Mouse (Mus musculus) T-cell, adult 2 months (primary cell): ENCODE results near the gene Rrp7a.

Experiments used
- DNase-seq: peaks from one replicate; pipeline ENCODE4 v3.0.0; 2022; ENCODE audit warnings: low spot score

The Rrp7a gene

DNA sequence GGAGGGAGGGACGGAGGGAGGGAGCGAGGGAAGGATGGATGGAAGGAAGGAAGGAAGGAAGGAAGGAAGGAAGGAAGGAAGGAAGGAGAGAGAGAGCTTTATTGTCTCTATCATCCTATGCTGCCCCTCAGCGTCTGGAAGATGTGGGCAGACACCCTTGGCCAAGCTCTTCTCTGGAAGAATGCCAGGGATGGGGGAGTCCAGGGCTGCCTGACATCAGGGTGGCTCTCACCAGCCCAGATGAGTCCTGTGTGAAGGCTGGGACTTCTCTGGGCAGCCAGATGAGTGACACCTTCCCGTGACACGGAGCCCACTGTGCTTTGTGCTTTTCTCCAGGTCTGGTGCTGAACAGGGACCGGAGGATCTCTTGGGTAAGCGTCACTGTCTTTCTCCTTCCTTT is 10.7 kb downstream of the Rrp7a start:
- no peak for DNase-seq

DNA sequence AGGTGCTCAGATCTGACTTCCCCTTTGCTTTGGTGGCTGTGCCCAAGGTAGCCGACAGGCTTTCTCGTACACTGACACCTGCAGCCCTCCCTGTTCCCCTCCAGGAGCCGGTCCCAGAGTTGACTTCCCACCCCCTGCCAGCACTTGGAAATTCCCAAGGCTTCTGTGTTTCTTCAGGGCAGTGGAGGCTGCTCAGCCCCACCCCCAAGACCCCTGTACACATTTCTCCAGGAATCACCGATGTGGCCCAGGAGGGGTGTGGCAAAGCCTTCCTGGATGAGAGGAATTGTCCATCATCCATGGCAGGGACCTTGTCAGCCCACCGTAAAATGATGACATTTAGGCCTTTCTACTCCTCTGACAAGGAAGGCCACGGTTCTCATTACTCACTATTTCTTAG is 11.3 kb downstream of the Rrp7a start:
- no peak for DNase-seq

DNA sequence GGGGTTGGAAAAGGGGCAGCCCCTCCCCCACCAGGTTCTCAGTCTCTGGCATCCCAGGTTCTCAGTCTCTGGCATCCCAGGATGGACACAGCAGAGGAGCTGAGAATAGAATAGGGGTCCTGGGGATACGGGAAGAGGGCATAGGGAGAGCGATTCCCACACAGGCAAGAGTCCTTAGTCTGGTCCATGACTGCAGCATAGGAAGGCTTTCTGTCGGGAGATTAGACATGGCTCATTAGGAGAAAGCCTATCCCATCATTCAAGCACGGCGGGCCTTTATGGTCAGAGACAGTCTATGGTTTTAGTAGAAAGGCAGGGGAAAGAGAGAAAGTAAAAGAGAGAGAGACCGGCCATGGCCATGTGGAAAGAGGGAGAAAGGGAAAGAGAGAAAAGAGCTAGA is 14.8 kb downstream of the Rrp7a start:
- DNase-seq, result no peak

DNA sequence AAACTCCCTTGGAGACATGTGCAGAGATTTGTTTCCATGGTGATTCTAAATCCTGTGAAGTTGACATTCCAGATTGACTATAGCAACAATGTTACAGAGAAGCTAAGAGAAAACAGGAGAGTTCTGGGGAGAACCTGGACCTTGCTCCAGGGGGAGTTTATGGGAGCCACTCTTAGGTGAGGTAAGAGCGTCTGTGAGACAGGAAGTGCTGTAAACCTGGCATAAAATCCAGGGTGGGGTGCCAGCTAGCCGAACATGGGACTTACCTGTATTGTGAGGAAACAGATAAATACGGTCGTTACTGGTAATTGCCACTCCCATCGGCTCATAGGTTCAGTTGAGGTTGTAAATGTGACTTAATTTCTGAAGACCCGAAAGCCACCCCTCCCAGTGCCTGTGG is 16.2 kb downstream of the Rrp7a start:
- no peak for DNase-seq

DNA sequence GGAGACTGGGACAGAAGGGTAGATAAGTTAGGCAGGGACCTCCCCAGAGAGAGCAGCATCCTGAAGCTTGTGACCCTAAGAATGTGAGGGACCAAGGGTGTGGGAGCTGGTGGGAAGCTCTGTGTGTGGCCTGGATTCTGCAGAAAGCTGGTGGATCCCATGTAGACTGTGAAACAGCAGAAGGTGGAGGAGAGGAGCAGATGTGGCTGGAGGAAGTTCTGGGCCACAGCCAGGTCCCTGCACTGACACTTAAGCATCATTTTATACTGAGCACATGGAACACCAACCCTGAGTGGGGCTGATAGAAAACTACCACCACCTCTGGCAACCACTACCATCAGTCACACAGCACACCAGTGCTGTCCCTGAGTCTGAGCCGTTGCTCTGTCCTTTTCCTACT is 19.5 kb downstream of the Rrp7a start:
- no peak for DNase-seq

DNA sequence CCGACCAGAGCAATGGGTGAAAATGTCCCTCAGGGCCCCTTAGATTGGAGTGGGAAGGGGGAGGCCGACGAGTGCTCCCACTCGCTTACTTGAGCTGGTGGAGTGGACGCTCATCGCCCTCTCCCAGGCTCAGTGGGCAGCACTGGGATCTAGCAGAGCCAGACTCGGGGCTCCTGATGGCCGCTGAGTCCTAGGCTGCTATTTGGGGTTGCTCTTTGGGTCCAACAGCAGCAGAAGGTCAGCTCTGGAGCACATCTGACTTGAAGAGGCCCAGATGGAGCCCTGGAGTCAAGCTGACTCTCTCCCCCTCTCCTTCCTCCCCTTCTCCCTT is 22.3 kb downstream of the Rrp7a start:
- DNase-seq, result no peak

DNA sequence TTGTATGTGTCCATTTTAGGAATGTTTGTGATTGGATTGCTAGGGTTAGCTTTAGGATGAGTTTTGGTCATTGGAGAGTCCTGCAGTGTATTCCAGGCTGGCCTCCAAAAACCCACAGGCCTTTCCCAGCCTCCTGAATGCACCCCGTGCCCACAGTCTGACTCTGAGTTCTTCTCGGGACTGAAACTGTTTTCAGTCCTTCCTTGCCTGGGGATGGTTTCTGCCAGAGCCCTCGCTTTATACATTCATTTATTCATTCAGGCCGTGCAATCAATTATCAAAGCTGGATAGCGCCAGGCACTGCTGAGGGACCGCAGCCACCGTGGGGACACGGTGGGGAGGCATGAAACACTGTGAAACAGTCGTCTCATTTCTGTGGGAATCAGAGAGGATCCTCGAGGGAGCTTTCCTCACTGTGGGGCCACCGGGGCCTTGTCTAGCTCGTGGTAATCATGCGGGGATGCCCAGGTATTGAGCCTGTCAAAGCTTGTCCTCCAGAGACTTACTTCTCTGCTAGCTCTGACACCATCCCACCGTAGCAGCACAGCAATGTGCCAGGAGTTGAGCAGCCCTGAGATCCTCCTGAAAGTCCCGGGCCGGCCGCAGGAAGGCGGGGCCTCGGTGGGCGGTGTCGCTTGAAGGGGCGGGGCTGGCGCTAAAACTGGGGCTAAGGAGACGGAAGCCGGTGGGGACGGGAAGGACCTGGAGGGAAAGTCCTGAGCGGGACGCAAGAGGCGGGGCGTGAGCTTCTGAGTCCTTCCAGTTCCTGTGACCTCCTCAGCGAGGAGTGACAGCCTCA is 22.9 kb downstream of the Rrp7a start:
- peak; percentile 92 for DNase-seq

DNA sequence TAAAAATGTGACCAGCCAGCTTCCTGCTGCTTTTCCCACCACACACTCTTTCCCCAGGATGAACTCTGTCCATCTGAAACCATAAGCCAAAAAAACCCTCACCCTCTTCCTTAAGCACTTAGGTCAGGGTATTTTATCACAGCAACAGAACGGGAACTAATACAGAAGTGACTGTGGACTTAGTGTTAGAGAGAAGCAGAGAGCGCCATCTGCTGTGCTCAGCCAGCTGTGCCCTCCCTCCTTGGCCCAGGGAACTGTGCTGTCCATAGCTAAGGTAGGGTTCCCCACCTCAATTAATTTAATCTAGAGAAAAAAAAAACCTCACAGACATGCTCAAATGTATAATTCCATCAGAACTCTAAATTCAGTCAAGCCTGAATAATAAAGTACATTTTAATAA is 26.7 kb downstream of the Rrp7a start:
- no peak for DNase-seq

DNA sequence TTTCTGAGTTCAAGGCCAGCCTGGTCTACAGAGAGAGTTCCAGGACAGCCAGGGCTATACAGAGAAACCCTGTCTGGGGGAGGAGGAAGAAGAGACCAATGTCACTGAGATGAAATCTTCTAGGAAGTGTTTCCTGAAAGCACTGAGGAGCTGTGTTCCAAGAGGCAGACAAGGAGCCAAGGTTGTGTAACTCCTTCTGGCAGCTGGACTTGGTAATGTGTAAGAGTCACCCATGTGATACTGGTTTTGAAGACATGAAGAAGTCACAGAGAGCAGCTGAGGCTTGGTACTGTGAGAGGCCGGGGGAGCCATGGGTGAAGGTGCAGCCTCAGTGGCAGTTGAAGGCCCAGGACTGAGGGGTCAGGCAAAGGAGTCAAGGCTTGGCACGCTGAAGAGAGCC is 28.9 kb downstream of the Rrp7a start:
- no peak for DNase-seq

DNA sequence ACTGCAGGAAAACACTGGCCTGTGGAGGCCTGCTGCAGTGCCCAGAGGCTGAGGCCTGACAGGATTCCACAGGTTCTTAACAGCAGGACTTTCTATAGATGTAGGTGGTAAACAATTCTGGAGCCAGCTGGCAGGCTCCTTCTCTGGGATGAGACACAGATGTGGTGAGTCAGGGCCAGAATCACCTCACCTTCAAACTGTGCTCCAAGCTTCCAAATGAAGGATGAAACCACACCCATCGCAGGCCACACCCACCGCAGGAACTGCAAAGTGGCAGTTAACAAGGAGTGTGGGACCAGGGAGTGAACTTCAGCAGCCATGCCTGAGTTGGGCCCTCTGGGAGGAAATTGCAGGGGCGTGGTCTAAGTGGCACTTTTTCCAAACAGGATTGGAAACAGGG is 31.7 kb downstream of the Rrp7a start:
- no peak for DNase-seq

DNA sequence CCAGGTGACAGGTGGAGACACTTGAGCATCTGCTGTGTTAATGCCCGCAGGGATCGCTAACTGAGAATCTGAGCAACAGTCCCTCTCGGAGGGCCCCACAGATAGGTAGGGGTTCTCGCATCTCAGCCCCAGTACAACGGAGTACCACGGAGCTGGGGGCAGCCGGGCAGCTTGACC is 33.3 kb downstream of the Rrp7a start, which contains the start of gene Serhl:
TSS of gene Serhl (plus strand) at position 78 of the 177 bp plus-strand sequence.
- DNase-seq, result no peak

DNA sequence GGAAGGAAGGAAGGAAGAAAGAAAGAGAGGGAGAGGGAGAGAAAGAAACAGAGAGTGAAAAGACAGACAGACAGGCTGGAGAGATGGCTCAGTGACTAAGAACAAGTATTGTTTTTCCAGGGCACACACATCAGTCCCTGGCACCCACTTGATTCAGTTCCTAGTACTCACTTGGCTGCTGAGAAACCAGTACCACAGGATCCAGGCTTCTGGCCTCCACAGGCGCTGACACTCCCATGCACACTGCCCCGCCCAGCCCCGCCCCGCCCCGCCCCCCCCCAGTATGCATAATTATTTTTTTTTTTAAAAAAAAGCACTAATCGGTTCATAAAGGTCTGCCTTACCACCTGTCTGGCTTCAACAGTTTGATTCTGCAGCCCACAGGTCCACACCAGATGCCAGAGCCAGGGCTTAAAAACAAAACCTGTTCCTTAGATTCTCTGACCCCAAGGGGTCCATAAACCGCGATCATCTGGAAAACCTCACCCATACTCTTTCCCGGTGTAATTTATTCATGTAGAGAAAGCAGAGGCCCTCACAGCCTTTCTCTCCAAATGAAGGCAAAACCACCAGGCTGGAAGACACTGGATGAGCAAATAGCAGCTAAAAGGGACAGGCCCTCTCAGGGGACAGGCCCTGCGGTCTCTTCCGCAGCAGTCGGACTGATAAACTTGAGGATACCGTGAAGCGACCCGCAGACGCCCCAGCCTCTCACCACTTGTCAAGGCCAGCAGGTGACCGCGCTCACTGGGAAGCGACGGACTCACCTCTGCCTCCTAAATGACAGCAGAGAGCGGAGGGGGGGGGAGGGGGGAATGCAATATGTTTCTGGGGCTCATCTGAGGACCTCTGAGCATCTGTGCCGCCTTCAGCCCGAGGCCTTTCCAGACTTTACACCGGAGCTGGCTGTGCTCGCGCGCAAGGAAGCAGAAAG is 33.8 kb downstream of the Rrp7a start:
- no peak for DNase-seq

DNA sequence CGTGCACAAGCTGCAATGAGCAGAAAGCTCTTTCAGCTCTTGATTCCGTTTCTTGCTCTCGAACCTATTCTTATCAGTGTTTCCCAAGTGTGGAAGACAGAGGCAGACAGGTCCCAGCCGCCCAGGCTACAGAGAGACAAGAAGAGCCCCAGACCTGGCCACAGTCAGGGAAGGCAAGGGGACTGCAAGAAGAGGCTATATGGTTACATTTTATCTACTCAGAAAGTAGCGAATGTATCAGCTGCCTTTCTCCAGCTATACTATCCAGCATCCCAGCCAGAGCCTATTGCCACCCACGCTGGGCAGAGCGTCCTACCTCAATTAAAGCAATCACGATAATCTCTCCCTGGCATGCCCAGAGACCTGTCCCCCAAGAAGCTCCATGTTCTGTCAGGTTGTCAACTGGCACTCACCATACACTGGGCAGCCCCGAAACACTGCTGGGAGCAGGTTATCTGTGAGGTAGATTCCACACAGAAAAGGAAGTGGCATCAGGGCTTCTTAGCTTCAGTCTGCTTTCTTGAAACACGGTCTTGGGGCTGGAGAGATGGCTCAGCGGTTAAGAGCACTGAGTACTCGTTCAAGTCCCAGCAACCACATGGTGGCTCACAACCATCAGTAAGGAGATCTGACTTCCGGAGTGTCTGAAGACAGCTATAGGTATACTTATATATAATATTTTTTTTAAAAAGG is 35.8 kb downstream of the Rrp7a start:
- no peak for DNase-seq

DNA sequence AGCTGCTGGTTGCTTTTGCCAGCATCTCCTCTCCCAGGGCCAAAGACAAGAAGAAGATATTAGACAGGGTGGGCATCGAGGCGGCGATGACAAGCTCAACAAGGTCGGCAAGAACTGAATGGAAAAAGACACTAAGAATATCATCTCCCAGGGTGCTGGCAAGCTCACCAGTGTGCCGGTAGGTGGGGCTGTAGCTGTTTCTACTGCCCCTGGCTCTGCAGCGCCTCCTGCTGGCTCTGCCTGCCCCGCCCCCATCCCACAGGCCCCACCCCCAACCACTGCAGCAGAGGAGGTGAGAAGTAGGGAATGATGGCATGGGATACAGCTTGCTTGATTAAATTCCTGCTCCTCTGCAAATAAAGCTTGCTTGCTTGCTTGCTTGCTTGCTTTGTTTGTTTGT is 36.7 kb downstream of the Rrp7a start:
- DNase-seq, result peak; percentile 65

DNA sequence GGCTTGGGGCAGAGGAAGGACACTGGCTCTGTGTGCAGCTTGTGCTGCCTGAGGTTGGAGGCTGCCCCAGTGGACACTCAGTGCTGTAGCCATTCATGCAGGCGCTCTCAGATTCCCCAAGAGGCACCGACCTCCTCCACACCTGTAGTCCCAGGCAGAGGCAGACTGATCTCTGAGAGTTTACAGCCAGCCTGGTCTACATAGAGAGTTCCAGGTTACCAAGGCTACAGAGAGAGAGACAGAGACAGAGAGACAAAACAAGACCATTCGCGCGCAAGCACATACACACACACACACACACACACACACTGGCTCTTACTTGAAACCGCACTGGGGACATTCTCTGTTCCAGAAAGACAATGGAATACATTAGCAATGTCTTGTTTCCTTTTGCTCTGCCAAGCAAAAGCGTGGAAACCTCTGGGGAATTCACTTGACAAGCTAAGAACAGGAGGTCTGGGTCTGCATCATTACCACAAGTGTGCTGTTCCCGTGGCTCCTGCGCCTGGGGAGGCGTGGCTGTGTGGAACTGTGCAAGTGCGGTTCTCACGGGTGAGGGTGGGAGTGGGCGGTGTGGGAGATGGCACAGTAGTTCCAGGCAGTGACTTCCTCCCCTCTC is 38.5 kb downstream of the Rrp7a start:
- DNase-seq, result peak; percentile 52

DNA sequence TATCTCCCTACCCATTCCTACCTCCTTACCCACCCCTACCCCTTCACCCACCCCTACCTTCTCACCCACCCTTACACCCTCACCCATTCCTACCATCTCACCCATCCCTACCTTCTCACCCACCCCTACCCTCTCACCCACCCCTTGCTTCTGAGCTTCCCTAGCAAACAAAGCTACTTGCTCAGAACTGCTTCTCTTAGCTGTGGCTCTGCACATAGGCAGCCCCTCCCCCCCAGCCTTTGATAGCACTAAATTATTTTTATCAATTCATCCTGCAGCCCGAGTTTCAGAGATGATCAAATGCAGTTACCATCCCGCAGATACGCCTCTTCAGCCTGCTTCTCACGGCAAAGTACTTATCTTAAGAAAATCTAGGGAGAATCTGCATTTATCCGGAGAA is 39.1 kb downstream of the Rrp7a start:
- no peak for DNase-seq

DNA sequence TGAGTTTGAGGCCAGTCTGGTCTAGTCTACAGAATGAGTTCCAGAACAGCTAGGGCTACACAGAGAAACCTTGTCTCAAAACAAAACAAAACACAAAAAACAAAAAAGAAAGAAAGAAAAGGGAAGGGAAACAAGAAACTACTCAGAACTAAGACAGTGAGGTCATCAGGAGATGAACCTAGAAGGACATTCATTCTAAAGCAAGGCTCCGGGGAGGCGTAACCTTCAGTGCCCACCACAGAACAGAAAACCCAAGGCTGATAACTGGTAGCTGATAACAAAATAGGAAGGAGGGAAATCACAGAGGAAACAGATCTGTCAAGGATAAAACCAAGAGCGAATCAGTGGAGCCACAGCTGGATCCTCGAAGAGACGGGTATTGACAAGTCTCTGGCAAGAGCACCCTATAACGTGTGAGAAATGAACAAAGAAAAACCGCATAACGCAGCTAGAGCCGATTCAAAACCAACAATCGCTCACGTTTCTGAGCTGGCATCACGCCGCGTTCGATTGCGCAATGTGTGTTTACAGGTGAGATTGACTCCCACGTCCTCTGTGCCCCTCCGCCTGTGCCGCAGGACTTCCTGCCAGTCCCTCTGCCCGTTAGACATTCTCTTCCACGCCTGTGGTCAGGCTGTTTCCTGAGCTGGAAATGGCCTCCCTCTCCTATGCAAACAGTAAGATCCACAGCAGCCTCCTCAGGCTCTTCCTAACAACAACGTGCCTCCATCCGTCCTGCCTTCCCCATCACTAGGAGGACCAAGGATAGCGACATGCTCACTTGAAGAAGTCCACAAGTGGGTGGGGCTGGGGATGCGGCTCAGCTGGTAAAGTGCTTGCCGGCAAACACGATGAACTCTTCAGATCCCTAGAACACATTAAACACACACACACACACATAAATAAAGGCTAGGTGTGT is 46.7 kb downstream of the Rrp7a start:
- peak; percentile 85 for DNase-seq

DNA sequence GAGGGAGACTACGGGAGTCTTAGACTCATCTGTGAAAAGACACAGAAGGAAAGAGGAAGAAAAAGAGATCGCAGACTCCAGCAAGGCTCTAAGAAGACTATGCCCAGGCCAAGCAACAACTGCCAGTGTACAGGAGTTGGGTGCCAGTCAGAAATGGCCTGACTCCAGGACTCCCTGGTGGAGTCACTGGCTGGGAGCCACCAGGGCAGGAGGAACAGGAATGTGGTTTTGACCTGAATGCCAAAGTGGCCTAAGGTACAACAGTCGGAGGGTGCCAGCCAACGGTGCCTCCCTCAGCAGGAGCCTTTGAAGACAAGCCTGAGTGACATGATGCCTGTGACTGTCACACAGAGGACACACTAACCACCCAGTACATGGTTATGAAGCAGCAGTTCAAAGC is 48.4 kb downstream of the Rrp7a start:
- no peak for DNase-seq

DNA sequence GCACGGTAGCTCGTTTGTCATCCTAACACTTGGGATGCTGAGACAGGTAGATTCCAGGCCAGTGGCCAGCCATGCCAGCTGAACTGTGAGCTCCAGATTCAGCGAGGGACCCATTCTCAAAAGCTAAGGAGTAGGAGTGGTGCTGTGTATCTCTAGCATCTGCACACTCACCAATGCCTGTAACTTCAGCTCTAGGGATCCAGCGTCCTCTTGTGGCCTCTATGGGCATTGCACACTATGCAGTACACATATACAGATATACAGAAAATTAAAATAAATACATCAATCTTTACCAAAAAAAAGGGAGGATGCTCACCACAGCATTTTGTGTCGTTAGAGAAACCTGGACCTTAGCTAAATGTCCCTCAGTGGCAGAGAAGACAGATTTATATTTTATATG is 50.8 kb downstream of the Rrp7a start:
- DNase-seq, result no peak

DNA sequence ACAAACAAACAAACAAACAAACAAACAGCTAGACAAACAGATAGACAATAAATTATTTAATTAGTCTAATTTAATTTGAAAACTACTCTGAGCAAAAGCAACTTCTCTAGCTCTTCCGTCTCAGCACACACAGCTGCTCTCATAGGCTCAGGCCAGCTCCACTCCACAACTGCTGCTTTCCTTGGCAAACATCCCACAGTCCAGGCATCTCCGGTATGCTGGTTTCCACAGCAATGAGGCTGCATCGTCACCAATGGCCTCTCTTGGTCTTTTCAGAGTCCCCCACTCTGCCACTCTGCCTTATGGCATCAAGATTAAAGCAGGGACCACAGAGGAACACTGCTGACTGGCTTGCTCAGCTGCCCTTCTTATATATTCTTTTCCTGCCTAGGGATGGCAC is 51.7 kb downstream of the Rrp7a start:
- no peak for DNase-seq

DNA sequence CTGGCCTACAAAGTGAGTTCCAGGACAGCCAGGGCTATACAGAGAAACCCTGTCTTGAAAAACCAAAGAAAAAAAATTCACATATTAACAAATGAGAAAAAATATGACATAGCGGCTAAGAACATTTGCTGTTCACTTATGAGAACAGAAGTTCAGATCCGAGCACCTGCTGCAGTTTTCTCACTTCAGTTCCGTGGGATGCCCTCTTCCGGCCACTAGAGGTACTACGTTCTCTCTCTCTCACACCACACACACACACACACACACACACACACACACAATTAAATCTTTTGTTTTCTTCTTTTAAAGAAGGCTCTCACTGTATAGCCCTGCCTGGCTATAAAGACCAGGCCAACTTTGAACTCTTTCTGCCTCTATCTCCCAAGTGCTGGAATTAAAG is 54.3 kb downstream of the Rrp7a start:
- no peak for DNase-seq

DNA sequence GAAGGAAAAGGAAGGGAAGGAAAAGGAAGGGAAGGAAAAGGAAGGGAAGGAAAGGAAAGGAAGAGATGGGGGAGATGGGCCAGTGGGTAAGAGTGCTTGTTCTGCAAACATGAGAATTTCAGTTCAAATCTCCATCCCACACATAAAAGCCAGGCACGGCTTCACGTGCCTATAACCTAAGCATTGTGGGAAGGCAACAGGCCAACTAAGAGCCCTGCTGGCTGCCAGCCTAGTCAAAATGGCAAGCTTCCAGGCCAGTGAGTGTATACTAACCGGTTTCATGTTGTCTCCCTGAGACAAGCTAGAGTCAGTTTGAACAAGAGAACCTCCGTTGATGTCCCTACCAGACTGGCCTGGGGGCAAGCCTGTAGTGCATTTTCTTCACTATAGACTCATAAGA is 57.1 kb downstream of the Rrp7a start:
- DNase-seq, result no peak
